Mouse (Mus musculus) NIH3T3 (cell line): ENCODE results near the gene Fndc1.

Source experiments
- DNase-seq: peaks from one replicate; pipeline ENCODE4 v3.0.0-alpha.2; 2012; ENCODE audit warnings: low read depth

The Fndc1 gene

GRCm38 (mm10) chr17:7690271-7690670, 136.8 kb downstream of the Fndc1 start:
- DNase-seq, result no peak
